Mouse (Mus musculus): ENCODE data around the gene Oas2.
"Not testable (repeated sequence)": the region's sequence is repeated elsewhere in the genome, so short reads cannot be mapped to it uniquely, and the experiment has no call there.

GRCm38 (mm10) chr5:120795480-120796034 lies 45.9 kb upstream of the Oas2 start, which contains the start of gene Oas1e:
- TF ChIP-seq CTCF (IDR thresholded peaks at IDR 0.05; ENCODE audit: low read depth, low read length); POLR2AphosphoS5 (IDR thresholded peaks at IDR 0.05; ENCODE audit: insufficient replicate concordance, low read depth, low read length); GATA1 (IDR thresholded peaks at IDR 0.05; ENCODE audit: borderline replicate concordance, low read length); GATA2 (IDR thresholded peaks at IDR 0.05; ENCODE audit: borderline replicate concordance, low read depth, low read length): not testable (repeated sequence)

All from G1E (cell line).